Mouse (Mus musculus): ENCODE measurements around the gene Gja5.

DNA sequence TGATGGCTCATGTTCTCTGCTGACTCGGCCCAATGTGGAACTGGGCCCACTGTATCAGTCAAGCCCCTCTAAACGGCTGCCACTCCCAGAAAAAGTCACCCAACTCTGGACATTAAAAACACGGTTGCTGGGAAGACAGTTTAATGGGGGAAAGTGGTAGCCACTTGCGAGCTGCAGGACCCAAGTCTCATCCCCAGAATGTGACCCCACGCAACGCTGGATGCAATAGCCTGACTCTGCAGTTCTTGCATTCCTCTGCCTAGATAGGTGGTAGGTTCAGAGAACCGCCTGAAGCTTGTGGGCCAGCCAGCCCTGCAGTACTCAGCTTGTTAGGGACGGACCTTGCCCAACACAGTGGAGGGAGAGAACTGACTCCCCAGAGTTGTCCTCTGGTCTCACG lies 25.0 kb upstream of the Gja5 start:
- TF ChIP-seq CTCF (IDR thresholded peaks at IDR 0.05; ENCODE audit: extremely low read depth, insufficient read depth, insufficient read length, insufficient replicate concordance) (no peak), POLR2A (IDR thresholded peaks at IDR 0.05; ENCODE audit: low read depth, low read length) (no peak)
